Mouse (Mus musculus) lung, adult 10 weeks (tissue): ENCODE results near the gene Ddhd1. TPM values are rescaled to one million over a fixed set of nuclear protein-coding genes. Genes with fewer than 3 reads are reported as not detected.

Experiments used
- polyA plus RNA-seq: library from polyadenylated mRNA; stranded (reverse); fragments of 350-450 nt; fragmentation: Illumina TruSeq; extraction: RNeasy Lipid Tissue Mini Kit (QIAGEN cat#74804); gene quantifications from one replicate; pipeline ENCODE4 v1.2.3, GENCODE M21; 2014; ENCODE audit warnings: low read depth, low replicate concordance; ENCODE audit not compliant: insufficient read depth

The Ddhd1 gene
- 10.2 TPM for polyA plus RNA-seq

GRCm38 (mm10) chr14:45657641-45658611 lies at the start of gene Ddhd1:
Gene Ddhd1 (minus strand): TSS chr14:45658143.

Other genes with a start within 250 kb of the Ddhd1 start
- 115 TPM for gene Fermt2, start 128.0 kb downstream of the Ddhd1 start, polyA plus RNA-seq